Mouse (Mus musculus) ovary, postnatal 14 days (tissue): ENCODE measurements around the gene 2310057M21Rik.

Experiments used
- DNase-seq: peaks from one replicate; pipeline ENCODE4 v3.0.0; 2022; ENCODE audit warnings: low spot score

2310057M21Rik gene

DNA sequence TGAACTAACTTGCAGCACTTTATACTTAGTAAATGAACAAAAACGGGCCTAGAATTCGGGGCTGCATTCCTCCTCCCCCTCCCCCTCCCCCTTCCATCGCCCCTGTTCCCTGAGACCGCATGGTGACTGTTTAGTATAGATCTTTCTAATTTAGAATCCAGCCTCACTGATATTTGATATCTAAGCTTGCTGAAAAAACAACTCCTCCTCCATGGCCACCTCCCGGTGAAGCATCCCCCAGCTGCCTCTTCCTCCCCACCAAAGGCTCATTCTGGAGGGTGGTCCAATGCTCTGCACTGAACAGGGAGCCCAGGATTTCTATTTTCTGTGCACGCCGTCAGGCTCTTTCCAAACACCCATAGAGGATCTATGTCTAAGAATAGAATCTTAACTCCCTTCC, 44.2 kb downstream of the 2310057M21Rik start:
- DNase-seq = no peak

DNA sequence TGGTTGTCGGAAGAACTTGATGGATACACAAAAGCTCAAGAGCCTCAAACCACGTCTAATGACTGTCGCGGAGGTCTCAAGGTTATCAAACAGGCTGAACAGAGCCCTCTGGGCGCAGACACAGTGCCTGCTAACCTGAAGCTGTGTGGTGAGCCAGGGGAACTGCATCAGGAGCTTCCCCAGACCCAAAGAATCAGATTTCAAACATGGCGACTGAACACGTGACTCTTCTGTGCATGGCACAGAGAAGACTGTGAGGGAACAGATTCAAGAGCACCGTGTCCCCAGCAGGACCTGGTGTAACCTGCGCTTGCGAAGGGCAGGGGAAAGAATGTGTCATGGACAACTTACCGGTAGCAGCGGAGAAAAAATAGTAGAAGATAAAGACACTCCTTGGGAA, 45.0 kb downstream of the 2310057M21Rik start:
- no peak for DNase-seq

DNA sequence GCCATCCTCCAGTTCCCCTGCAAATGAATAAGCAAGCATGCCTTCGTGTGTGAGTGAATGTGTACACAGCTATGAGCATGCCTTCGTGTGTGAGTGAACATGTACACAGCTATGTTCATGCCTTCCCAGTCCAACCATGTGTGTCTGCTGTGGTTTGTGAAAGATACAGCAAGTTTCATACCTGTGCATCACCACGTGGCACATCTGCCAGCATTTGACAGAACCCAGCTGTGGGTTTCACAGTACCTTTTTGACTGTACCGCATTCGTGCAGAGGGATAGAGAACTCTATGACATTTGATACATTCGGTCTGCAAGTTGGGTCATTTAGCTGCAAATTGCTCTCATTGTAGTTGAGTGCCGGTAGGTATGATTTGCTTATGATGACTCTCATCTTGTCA, 48.1 kb downstream of the 2310057M21Rik start:
- DNase-seq = no peak

GRCm38 (mm10) chr7:131306733-131307132, 55.8 kb downstream of the 2310057M21Rik start:
- DNase-seq = no peak

GRCm38 (mm10) chr7:131303340-131303739, 59.2 kb downstream of the 2310057M21Rik start:
- DNase-seq = no peak

DNA sequence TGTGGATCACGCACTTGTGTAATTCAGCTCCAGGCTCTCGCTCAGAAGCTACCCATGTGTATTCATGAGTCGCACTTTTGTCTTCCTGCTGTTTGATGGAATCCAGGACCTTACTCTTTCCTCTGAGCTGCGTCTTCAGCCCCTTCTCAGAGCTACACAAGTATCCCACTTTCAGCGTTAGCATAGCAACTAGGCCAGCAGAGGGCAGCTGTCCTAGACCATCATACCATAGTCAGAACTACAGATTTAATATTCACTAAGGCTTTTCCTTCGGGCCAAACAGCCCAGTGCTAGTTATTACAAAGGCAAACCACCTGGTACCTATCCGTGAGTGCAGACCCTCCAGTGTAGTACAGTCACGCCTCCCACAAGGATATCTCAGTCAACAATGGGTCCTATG, 65.4 kb downstream of the 2310057M21Rik start:
- no peak for DNase-seq
